Mouse (Mus musculus) kidney, embryonic 16.5 days (tissue): ENCODE results near the gene Olfr1373. TPM values are rescaled to one million over a fixed set of nuclear protein-coding genes. Genes with fewer than 3 reads are reported as not detected.
A peak's percentile ranks its signal among the peaks of the same experiment; 100 is the strongest.

Experiments used
- ATAC-seq: fragments of 200-750 bp; cut with Nextera tagmentation; 2 replicates; pipeline ENCODE4 v1.8.0; 2017; ENCODE audit warnings: moderate TSS enrichment; ENCODE audit not compliant: low FRiP score, low TSS enrichment
- H3K27ac ChIP-seq: fragments of 300-500 bp; sonication (generic); 2 replicates; pipeline ENCODE4 v1.5.1; 2014; ENCODE audit warnings: low read length
- H3K27me3 ChIP-seq: fragments of 300-500 bp; sonication (generic); 2 replicates; pipeline ENCODE4 v1.6.1; 2014; ENCODE audit warnings: low read length, control low read depth, mixed read lengths; ENCODE audit not compliant: insufficient read depth
- H3K36me3 ChIP-seq: fragments of 300-500 bp; sonication (generic); 2 replicates; pipeline ENCODE4 v1.6.1; 2014; ENCODE audit warnings: low read length, control low read depth, mixed read lengths; ENCODE audit not compliant: insufficient read depth
- H3K4me1 ChIP-seq: fragments of 300-500 bp; sonication (generic); 2 replicates; pipeline ENCODE4 v1.6.1; 2014; ENCODE audit warnings: low read length, control low read depth, mixed read lengths; ENCODE audit not compliant: insufficient read depth
- H3K4me2 ChIP-seq: fragments of 300-500 bp; sonication (generic); replicated peaks from 2 replicates; pipeline ENCODE4 v1.6.1; 2014; ENCODE audit warnings: low read depth, low read length
- H3K4me3 ChIP-seq: fragments of 300-500 bp; sonication (generic); 2 replicates; pipeline ENCODE4 v1.5.1; 2014; ENCODE audit warnings: mild to moderate bottlenecking, low read length
- H3K9ac ChIP-seq: fragments of 300-500 bp; sonication (generic); replicated peaks from 2 replicates; pipeline ENCODE4 v1.6.1; 2014; ENCODE audit warnings: low read length
- H3K9me3 ChIP-seq: fragments of 300-500 bp; sonication (generic); 2 replicates; pipeline ENCODE4 v1.6.1; 2016; ENCODE audit warnings: low read length, control low read depth
- WGBS: fragments of 180-500 bp; shearing (Covaris S2); extraction: QIAGEN DNeasy Blood & Tissue Kit; methylation state at CpG from one replicate; pipeline ENCODE4 v1.1.7; 2014; 5-methylcytosine and 5-hydroxymethylcytosine counted together
- microRNA-seq: library from miRNA; unstranded; fragments of <30 nt; microRNA quantifications from one replicate; pipeline ENCODE4, GENCODE M21; 2016
- polyA plus RNA-seq: library from polyadenylated mRNA; unstranded; fragments of >200 nt; fragmentation: Nextera tagmentation; extraction: Ambion mirVana; gene quantifications from 2 replicates; pipeline ENCODE4 v1.2.1, GENCODE M21; 2015

The Olfr1373 gene
- polyA plus RNA-seq, 1 experiment from 2014 or later = not detected

DNA sequence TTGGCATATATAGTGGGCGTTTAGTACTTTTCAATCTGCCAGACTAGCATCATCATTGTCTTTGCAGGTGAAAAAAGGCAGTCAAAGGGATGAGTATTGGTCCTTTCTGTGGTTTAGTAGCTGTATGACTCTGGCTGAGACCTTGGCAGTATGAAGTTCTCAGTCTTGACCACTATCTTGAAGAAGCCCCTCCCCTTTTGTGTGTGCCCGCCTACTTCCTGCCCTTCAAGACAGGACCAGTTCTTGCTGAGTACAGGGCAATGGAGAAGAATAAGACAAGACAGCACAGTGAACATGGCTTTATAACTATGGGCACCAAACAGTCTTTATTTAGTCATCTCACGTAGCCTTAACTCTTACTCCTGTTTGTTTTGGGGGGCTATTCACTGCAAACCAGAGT lies 48.3 kb downstream of the Olfr1373 start:
- no peaks in the 10 kb centered on the region for H3K36me3 ChIP-seq
- no peak for ATAC-seq
- no peaks in the 10 kb centered on the region for H3K27me3 ChIP-seq
- no peaks in the 10 kb centered on the region for H3K9me3 ChIP-seq
- peaks cover 26% of the 10 kb centered on the region for H3K4me1 ChIP-seq
- WGBS = 84% methylated on average over 3 of the region's 3 CpGs
- no peak overlapping the region for H3K9ac ChIP-seq
- H3K27ac ChIP-seq = no peak overlapping the region
- H3K4me2 ChIP-seq = no peak overlapping the region
- H3K4me3 ChIP-seq = no peak overlapping the region

Small RNA genes lying within 50 kb of the gene (microRNA-seq; reads per million reads assigned to microRNA genes)
- gene Gm24157 (not detected), gene Mir3061 (13.8 reads per million, percentile 34 among the genes with 10 or more reads in this experiment)

Other genes with a start within 250 kb of the Olfr1373 start
- 95.5 and 99.8 TPM in 2 replicates for gene Cdkn2aipnl, start 177.9 kb downstream of the Olfr1373 start, polyA plus RNA-seq
- 216 and 220 TPM in 2 replicates for gene Ube2b, start 144.8 kb downstream of the Olfr1373 start, polyA plus RNA-seq
- gene Cdkl3, start 141.3 kb downstream of the Olfr1373 start, polyA plus RNA-seq = 7.8 and 9.2 TPM in 2 replicates
- 68.4 and 75.1 TPM in 2 replicates for gene Ppp2ca, start 46.8 kb downstream of the Olfr1373 start, polyA plus RNA-seq
- gene Olfr1371, start 68.5 kb upstream of the Olfr1373 start, polyA plus RNA-seq = not detected in 2 replicates
- 742 and 792 TPM in 2 replicates for gene Skp1a, start 86.5 kb upstream of the Olfr1373 start, polyA plus RNA-seq
- 5.6 and 7.1 TPM in 2 replicates for gene Tcf7, start 137.5 kb upstream of the Olfr1373 start, polyA plus RNA-seq
- gene Vdac1, start 215.3 kb upstream of the Olfr1373 start, polyA plus RNA-seq = 407 and 427 TPM in 2 replicates